Mouse (Mus musculus) intestine, embryonic 14.5 days (tissue): Measurements from ENCODE around the gene Khsrp. TPM values are rescaled to one million over a fixed set of nuclear protein-coding genes. Genes with fewer than 3 reads are reported as not detected.
A peak's percentile ranks its signal among the peaks of the same experiment; 100 is the strongest.

Source experiments
- ATAC-seq: fragments of 200-750 bp; cut with Nextera tagmentation; replicated peaks from 2 replicates; pipeline ENCODE4 v1.8.0; 2017; ENCODE audit warnings: low read depth, moderate number of reproducible peaks, moderate TSS enrichment, moderate library complexity; ENCODE audit not compliant: low FRiP score, low TSS enrichment
- DNase-seq: peaks from one replicate; pipeline ENCODE4 v3.0.0-alpha.2; 2018; ENCODE audit warnings: low spot score
- H3K27ac ChIP-seq: fragments of 300-500 bp; sonication (generic); 2 replicates; pipeline ENCODE4 v1.5.1; 2014; ENCODE audit warnings: low read depth, mild to moderate bottlenecking, control low read depth
- H3K27me3 ChIP-seq: fragments of 300-500 bp; sonication (generic); replicated peaks from 2 replicates; pipeline ENCODE4 v1.6.1; 2014; ENCODE audit warnings: low read length, control low read depth; ENCODE audit not compliant: control insufficient read depth, insufficient read depth
- H3K36me3 ChIP-seq: fragments of 300-500 bp; sonication (generic); 2 replicates; pipeline ENCODE4 v1.6.1; 2014; ENCODE audit warnings: low read length, control low read depth; ENCODE audit not compliant: control insufficient read depth, insufficient read depth
- H3K4me1 ChIP-seq: fragments of 300-500 bp; sonication (generic); replicated peaks from 2 replicates; pipeline ENCODE4 v1.6.1; 2014; ENCODE audit warnings: low read length, control low read depth, mixed read lengths; ENCODE audit not compliant: control insufficient read depth, insufficient read depth
- H3K4me2 ChIP-seq: fragments of 300-500 bp; sonication (generic); 2 replicates; pipeline ENCODE4 v1.6.1; 2014; ENCODE audit warnings: low read length
- H3K4me3 ChIP-seq: fragments of 300-500 bp; sonication (generic); 2 replicates; pipeline ENCODE4 v1.5.1; 2014; ENCODE audit warnings: low read depth, low read length, control low read depth, mixed read lengths
- H3K9ac ChIP-seq: fragments of 300-500 bp; sonication (generic); 2 replicates; pipeline ENCODE4 v1.6.1; 2014; ENCODE audit warnings: mild to moderate bottlenecking, low read length
- H3K9me3 ChIP-seq: fragments of 300-500 bp; sonication (generic); 2 replicates; pipeline ENCODE4 v1.6.1; 2016; ENCODE audit warnings: low read length, control low read depth; ENCODE audit not compliant: control insufficient read depth
- WGBS: fragments of 180-500 bp; shearing (Covaris S2); extraction: QIAGEN DNeasy Blood & Tissue Kit; methylation state at CpG from one replicate; pipeline ENCODE4 v1.1.7; 2014; 5-methylcytosine and 5-hydroxymethylcytosine counted together
- polyA plus RNA-seq: library from polyadenylated mRNA; unstranded; fragments of >200 nt; fragmentation: Nextera tagmentation; extraction: Ambion mirVana; gene quantifications from 2 replicates; pipeline ENCODE4 v1.2.1, GENCODE M21; 2014

The Khsrp gene
- polyA plus RNA-seq, 1 experiment from 2014 or later = 59.1 TPM

GRCm38 (mm10) chr17:57048816-57049215 lies 17.5 kb upstream of the Khsrp start:
- H3K4me1 ChIP-seq = no peaks in the 10 kb centered on the region
- H3K4me3 ChIP-seq = no peak overlapping the region
- no peaks in the 10 kb centered on the region for H3K27me3 ChIP-seq
- H3K27ac ChIP-seq = no peak overlapping the region
- peaks cover 32% of the 10 kb centered on the region for H3K36me3 ChIP-seq
- no peaks in the 10 kb centered on the region for H3K9me3 ChIP-seq
- no peak overlapping the region for H3K9ac ChIP-seq
- ATAC-seq (no peak), DNase-seq (no peak)
- no peak overlapping the region for H3K4me2 ChIP-seq
- 96% methylated on average over 3 of the region's 3 CpGs for WGBS

GRCm38 (mm10) chr17:57047406-57047805 lies 16.1 kb upstream of the Khsrp start:
- H3K27ac ChIP-seq = no peak overlapping the region
- H3K9me3 ChIP-seq = no peaks in the 10 kb centered on the region
- peaks cover 18% of the 10 kb centered on the region for H3K36me3 ChIP-seq
- H3K4me2 ChIP-seq = no peak overlapping the region
- no peak overlapping the region for H3K4me3 ChIP-seq
- no peak overlapping the region for H3K9ac ChIP-seq
- ATAC-seq = peak; percentile 38; the same call in 1 of the 2 replicates
- H3K27me3 ChIP-seq = no peaks in the 10 kb centered on the region
- WGBS = 27% methylated on average over 5 of the region's 5 CpGs
- H3K4me1 ChIP-seq = no peaks in the 10 kb centered on the region
- DNase-seq = no peak

GRCm38 (mm10) chr17:57041554-57041953 lies 10.2 kb upstream of the Khsrp start, which contains the start of gene Slc25a41:
TSS of gene Slc25a41 (minus strand) at chr17:57041654.
- peaks cover 12% of the 10 kb centered on the region; the same call in 1 of the 2 replicates for H3K27me3 ChIP-seq
- ATAC-seq (no peak), DNase-seq (no peak)
- no peaks in the 10 kb centered on the region for H3K9me3 ChIP-seq
- H3K4me1 ChIP-seq = no peaks in the 10 kb centered on the region
- no peak within 1 kb of the TSS for H3K4me2 ChIP-seq
- WGBS = 73% methylated on average over 8 of the region's 8 CpGs
- H3K27ac ChIP-seq = no peak within 1 kb of the TSS
- no peak within 1 kb of the TSS for H3K9ac ChIP-seq
- H3K4me3 ChIP-seq = no peak within 1 kb of the TSS
- 0 out of 2 replicates have a peak, but pooled peaks cover 6% of the 10 kb centered on the region for H3K36me3 ChIP-seq

DNA sequence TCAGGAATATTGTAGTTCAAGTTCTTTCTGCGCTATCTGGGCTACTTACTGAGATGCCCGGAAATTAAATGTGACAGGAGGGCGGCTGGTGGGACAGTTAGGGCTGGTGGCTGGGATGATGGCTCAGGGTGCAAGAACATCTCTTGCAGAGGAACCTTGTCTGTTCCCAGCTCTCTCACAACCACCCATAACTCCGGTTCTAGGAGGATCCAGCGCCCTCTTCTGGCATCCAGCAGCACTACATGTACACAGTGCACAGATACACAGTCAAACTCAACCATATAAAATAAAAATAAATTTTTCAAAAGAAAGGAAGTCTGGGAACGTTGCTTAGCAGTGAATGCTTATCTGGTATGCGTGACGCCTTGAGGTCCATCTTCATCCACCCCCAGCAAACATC lies 7.7 kb upstream of the Khsrp start:
- no peak overlapping the region for H3K4me3 ChIP-seq
- no peak overlapping the region for H3K9ac ChIP-seq
- no peak overlapping the region for H3K27ac ChIP-seq
- H3K27me3 ChIP-seq = peaks cover 12% of the 10 kb centered on the region; the same call in 1 of the 2 replicates
- no peaks in the 10 kb centered on the region for H3K36me3 ChIP-seq
- no peak for DNase-seq
- no peaks in the 10 kb centered on the region for H3K4me1 ChIP-seq
- ATAC-seq = no peak
- 35% methylated on average over 8 of the region's 8 CpGs for WGBS
- no peaks in the 10 kb centered on the region for H3K9me3 ChIP-seq
- no peak overlapping the region for H3K4me2 ChIP-seq

- ATAC-seq (no peak), DNase-seq (no peak)
- H3K4me2 ChIP-seq = peak overlapping the region; percentile 65; the same call in 1 of the 2 replicates
- H3K4me1 ChIP-seq = peaks cover 13% of the 10 kb centered on the region
- H3K4me3 ChIP-seq = no peak overlapping the region
- no peak overlapping the region for H3K27ac ChIP-seq
- peaks cover 13% of the 10 kb centered on the region for H3K36me3 ChIP-seq
- H3K9ac ChIP-seq = no peak overlapping the region
- WGBS = 88% methylated on average over 4 of the region's 4 CpGs
- H3K9me3 ChIP-seq = no peaks in the 10 kb centered on the region
- H3K27me3 ChIP-seq = no peaks in the 10 kb centered on the region
Measured at GRCm38 (mm10) chr17:57032854-57033253, 1.5 kb upstream of the Khsrp start.

GRCm38 (mm10) chr17:57031661-57032420 lies 519 bp upstream of the Khsrp start:
- under 1% methylated on average over 38 of the region's 38 CpGs for WGBS
- peak; percentile 98 for DNase-seq
- H3K9me3 ChIP-seq = no peaks in the 10 kb centered on the region
- peak overlapping the region; percentile 47 for H3K9ac ChIP-seq
- H3K27me3 ChIP-seq = no peaks in the 10 kb centered on the region
- peak overlapping the region; percentile 83 for H3K27ac ChIP-seq
- peaks cover 23% of the 10 kb centered on the region for H3K36me3 ChIP-seq
- H3K4me3 ChIP-seq = peak overlapping the region; percentile 79
- H3K4me1 ChIP-seq = peaks cover 13% of the 10 kb centered on the region
- peak overlapping the region; percentile 65 for H3K4me2 ChIP-seq
- ATAC-seq = peak; percentile 99

- no peak overlapping the region for H3K27ac ChIP-seq
- H3K27me3 ChIP-seq = no peaks in the 10 kb centered on the region
- ATAC-seq (no peak), DNase-seq (no peak)
- H3K4me3 ChIP-seq = peak overlapping the region; percentile 79
- peaks cover 13% of the 10 kb centered on the region for H3K4me1 ChIP-seq
- H3K4me2 ChIP-seq = peak overlapping the region; percentile 85
- WGBS = 29% methylated on average over 8 of the region's 8 CpGs
- peaks cover 45% of the 10 kb centered on the region for H3K36me3 ChIP-seq
- H3K9ac ChIP-seq = peak overlapping the region; percentile 99
- no peaks in the 10 kb centered on the region for H3K9me3 ChIP-seq
Measured at GRCm38 (mm10) chr17:57029691-57030090, 1.6 kb downstream of the Khsrp start.

DNA sequence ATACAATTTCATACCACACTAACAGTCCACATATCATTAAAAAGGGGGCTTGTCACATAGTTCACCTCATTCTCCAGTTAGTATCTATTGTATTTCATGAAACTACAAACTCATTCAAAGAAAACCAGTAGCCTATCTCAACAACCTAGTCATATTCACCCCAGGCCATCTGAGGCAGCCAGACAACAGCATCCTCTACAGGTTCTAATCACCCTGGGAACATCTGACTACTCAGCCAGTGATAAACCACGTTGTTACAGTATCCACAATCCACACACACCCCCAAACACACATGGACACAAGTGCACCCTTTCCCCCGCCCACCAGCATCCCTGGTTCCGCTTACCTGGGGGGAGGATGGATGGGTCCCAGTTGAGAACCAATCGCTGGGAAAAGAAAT lies 3.9 kb downstream of the Khsrp start:
- H3K9ac ChIP-seq = no peak overlapping the region
- DNase-seq = no peak
- H3K4me1 ChIP-seq = peaks cover 13% of the 10 kb centered on the region
- H3K27me3 ChIP-seq = no peaks in the 10 kb centered on the region
- no peak overlapping the region for H3K4me3 ChIP-seq
- H3K9me3 ChIP-seq = no peaks in the 10 kb centered on the region
- H3K27ac ChIP-seq = no peak overlapping the region
- no peak for ATAC-seq
- H3K4me2 ChIP-seq = no peak overlapping the region
- peaks cover 67% of the 10 kb centered on the region for H3K36me3 ChIP-seq
- WGBS = 86% methylated on average over 4 of the region's 4 CpGs

DNA sequence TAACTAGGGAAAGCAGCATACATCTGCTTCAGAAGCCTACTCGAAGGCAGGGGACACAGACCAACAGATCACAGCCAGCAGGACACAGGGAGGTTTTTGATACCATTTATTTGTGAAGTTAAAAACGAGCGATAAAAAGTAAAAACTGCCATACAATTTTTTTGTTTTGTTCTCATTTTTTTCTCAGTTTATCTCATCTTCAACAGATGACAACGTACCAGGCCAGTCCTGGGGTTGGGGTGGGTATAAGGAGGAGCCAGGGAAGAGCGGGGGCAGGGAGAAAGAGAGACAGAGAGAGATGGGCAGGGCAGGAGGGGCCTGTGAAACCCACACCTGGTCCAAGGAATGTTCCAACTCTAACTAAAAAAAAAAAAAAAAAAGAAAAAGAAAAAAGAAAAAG lies 10.4 kb downstream of the Khsrp start:
- 93% methylated on average over 5 of the region's 5 CpGs for WGBS
- H3K4me3 ChIP-seq = no peak overlapping the region
- ATAC-seq = no peak

More for the DNA sequence above, 10.4 kb downstream of the Khsrp start:
- Histone ChIP-seq H3K4me2 (no peak overlapping the region), H3K9ac (no peak overlapping the region), H3K27ac (no peak overlapping the region), H3K36me3 (peaks cover 62% of the 10 kb centered on the region), H3K4me1 (no peaks in the 10 kb centered on the region), H3K9me3 (no peaks in the 10 kb centered on the region), H3K27me3 (no peaks in the 10 kb centered on the region)
- DNase-seq = no peak
